In genomic region chr12:79598901-79599300, GRCm38 (mm10) we compare ENCODE assay signal across 11 mouse cellular contexts.
DNase-seq lines count a peak whose midpoint lies in the region; ATAC-seq and TF ChIP-seq lines count a peak whose summit lies in the region.
"Had no signal": no experiment of that assay in that cellular context is flagged by ENCODE, and none has a peak within 500 bp of the region (broad histone marks: within the 10 kb centered on the region; RNA-seq: fewer than 3 reads in every experiment).

No protein-coding gene starts in this region.

- H3K27me3 ChIP-seq in kidney, postnatal 0 days (ENCODE audit: insufficient read depth, low read length) = no peaks in the 10 kb centered on the region
- no peaks in the 10 kb centered on the region for H3K27me3 ChIP-seq in stomach, embryonic 15.5 days (replicated peaks)
- no peaks in the 10 kb centered on the region for H3K27me3 ChIP-seq in forebrain, embryonic 12.5 days
- H3K27me3 ChIP-seq: liver, embryonic 15.5 days; Patski had no signal

- no peaks in the 10 kb centered on the region for H3K36me3 ChIP-seq in kidney, postnatal 0 days (ENCODE audit: insufficient read depth, low read length)
- no peaks in the 10 kb centered on the region for H3K36me3 ChIP-seq in stomach, embryonic 15.5 days
- no peaks in the 10 kb centered on the region for H3K36me3 ChIP-seq in forebrain, embryonic 12.5 days (replicated peaks)
- H3K36me3 ChIP-seq: liver, embryonic 15.5 days had no signal

- no peak overlapping the region for H3K4me2 ChIP-seq in kidney, postnatal 0 days (ENCODE audit: low read length)
- H3K4me2 ChIP-seq in stomach, embryonic 15.5 days = no peak overlapping the region
- no peak overlapping the region for H3K4me2 ChIP-seq in forebrain, embryonic 12.5 days
- H3K4me2 ChIP-seq: liver, embryonic 15.5 days had no signal

- no peaks in the 10 kb centered on the region for H3K9me3 ChIP-seq in kidney, postnatal 0 days (replicated peaks; ENCODE audit: low read length)
- H3K9me3 ChIP-seq in stomach, embryonic 15.5 days = no peaks in the 10 kb centered on the region
- H3K9me3 ChIP-seq in forebrain, embryonic 12.5 days = no peaks in the 10 kb centered on the region
- H3K9me3 ChIP-seq: liver, embryonic 15.5 days had no signal

- ATAC-seq in kidney, postnatal 0 days (replicated peaks; ENCODE audit: low FRiP score, low read depth) = no peak
- ATAC-seq in stomach, embryonic 15.5 days (ENCODE audit: insufficient read depth, low FRiP score, low read depth) = 0 out of 2 replicates have a peak, but pooled peaks have one; percentile 11
- no peak for ATAC-seq in forebrain, embryonic 12.5 days (ENCODE audit: low FRiP score)
- ATAC-seq: hindbrain, postnatal 0 days had no signal

- peaks cover 19% of the 10 kb centered on the region; the same call in 1 of the 2 replicates for H3K4me1 ChIP-seq in kidney, postnatal 0 days (replicated peaks; ENCODE audit: insufficient read depth, low read length)
- H3K4me1 ChIP-seq in stomach, embryonic 15.5 days = peaks cover 12% of the 10 kb centered on the region; the same call in 1 of the 2 replicates
- peaks cover 8% of the 10 kb centered on the region; the same call in 1 of the 2 replicates for H3K4me1 ChIP-seq in forebrain, embryonic 12.5 days

- H3K27ac ChIP-seq in kidney, postnatal 0 days = peak overlapping the region; percentile 26
- peak overlapping the region; percentile 70 for H3K27ac ChIP-seq in stomach, embryonic 15.5 days
- no peak overlapping the region for H3K27ac ChIP-seq in forebrain, embryonic 12.5 days
- H3K27ac ChIP-seq: hindbrain, postnatal 0 days; liver, embryonic 15.5 days had no signal

- no peak overlapping the region for H3K4me3 ChIP-seq in kidney, postnatal 0 days (replicated peaks; ENCODE audit: low read depth, low read length)
- no peak overlapping the region for H3K4me3 ChIP-seq in stomach, embryonic 15.5 days (replicated peaks)
- no peak overlapping the region for H3K4me3 ChIP-seq in forebrain, embryonic 12.5 days (replicated peaks)
- H3K4me3 ChIP-seq: liver, embryonic 15.5 days had no signal

- DNase-seq in adrenal gland, adult 2 months = peak; percentile 78
- no peak for DNase-seq in adrenal gland, adult 18-20 months (ENCODE audit: low spot score in 2 of 2)
- DNase-seq in lung, adult 18-20 months = peak; percentile 60 to 68
- no peak for DNase-seq in lung, postnatal 10 days
- DNase-seq in kidney, postnatal 0 days (ENCODE audit: low spot score) = peak; percentile 21
- no peak for DNase-seq in left cerebral cortex, adult 8-10 months (ENCODE audit: low spot score in 2 of 2)

- WGBS in kidney, postnatal 0 days = 18% methylated on average over 2 of the region's 2 CpGs
- WGBS in stomach, embryonic 15.5 days = 21% methylated on average over 2 of the region's 2 CpGs
- 71% methylated on average over 2 of the region's 2 CpGs for WGBS in forebrain, embryonic 12.5 days

- TF ChIP-seq CTCF in kidney, postnatal 0 days (IDR thresholded peaks at IDR 0.05; ENCODE audit: low read depth) = no peak

- no peak overlapping the region for H3K9ac ChIP-seq in kidney, postnatal 0 days (ENCODE audit: low read depth, low read length)
- no peak overlapping the region for H3K9ac ChIP-seq in stomach, embryonic 15.5 days
- H3K9ac ChIP-seq in forebrain, embryonic 12.5 days = no peak overlapping the region
- H3K9ac ChIP-seq: liver, embryonic 15.5 days had no signal

Comparison
In these comparisons a context has a peak if more than half of its experiments do, and no peak if none do; other contexts are left out.
1. DNase-seq: peak in adrenal gland, adult 2 months (single experiment), lung, adult 18-20 months (2 of 2) and kidney, postnatal 0 days (single experiment); none in adrenal gland, adult 18-20 months (0 of 2), lung, postnatal 10 days (single experiment) and left cerebral cortex, adult 8-10 months (0 of 2).